Mouse (Mus musculus) embryonic fibroblast, embryonic 13.5 days (primary cell): ENCODE measurements around the gene Lpin1.

Experiments used
- CTCF ChIP-seq: IDR thresholded peaks from 2 replicates; pipeline ENCODE4 v1.5.1; 2011; ENCODE audit warnings: mild to moderate bottlenecking, control low read depth, low read length, moderate library complexity, borderline replicate concordance; ENCODE audit not compliant: insufficient read depth
- POLR2A ChIP-seq: IDR thresholded peaks from 2 replicates; pipeline ENCODE4 v1.6.1; 2011; ENCODE audit warnings: low read depth, mild to moderate bottlenecking, control low read depth, low read length, moderate library complexity

DNA sequence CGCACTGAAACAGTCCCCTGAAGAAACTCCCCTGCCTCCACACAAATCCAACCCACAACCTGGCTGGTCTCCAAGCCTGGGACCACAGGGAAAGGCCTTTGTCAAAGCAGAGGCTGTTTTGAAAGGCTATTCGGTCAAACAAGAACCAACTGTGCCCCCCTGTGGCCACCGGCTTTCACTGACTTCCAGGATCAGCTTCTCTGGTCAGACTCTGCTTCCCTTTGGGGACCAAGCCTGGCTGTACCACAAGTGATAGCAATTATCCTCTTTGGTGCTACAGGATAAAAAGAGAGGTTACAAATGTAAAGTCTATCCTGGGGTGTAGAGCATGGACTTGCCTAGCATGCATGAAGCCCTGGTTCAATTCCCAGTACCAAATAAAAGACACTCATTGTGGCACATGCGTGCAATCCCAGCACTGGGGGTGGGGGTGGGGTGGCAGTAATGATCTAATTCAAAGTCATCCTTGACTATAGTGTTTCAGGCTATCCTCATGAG, 77.4 kb downstream of the Lpin1 start:
- TF ChIP-seq CTCF: 0 out of 2 replicates have a peak, but pooled peaks have one; percentile 28
- TF ChIP-seq POLR2A: no peak
